Mouse (Mus musculus) adrenal gland, postnatal 36 days (tissue): ENCODE data around the gene Lhfp. TPM values are rescaled to one million over a fixed set of nuclear protein-coding genes. Genes with fewer than 3 reads are reported as not detected.

ENCODE experiments used
- DNase-seq, 2 experiments: peaks; one replicate each; pipeline ENCODE4 v3.0.0; 2021; ENCODE audit warnings: mixed read lengths in 1 of 2
- long read RNA-seq, 2 experiments: library from polyadenylated mRNA; stranded (forward); transcript quantifications; one replicate each; pipeline ENCODE4 v2.0.0; 2021; ENCODE audit warnings: borderline sequencing depth in 2 of 2
- total RNA-seq, 2 experiments: library from RNA; stranded (reverse); gene quantifications; 2 replicates each; pipeline ENCODE4 v1.2.3; 2021

Gene Lhfp
- total RNA-seq: 10 to 100 TPM; 24.2 to 38.2 TPM
- long read RNA-seq, experiment 1, transcript Lhfp-201 (4 exons, 2,108 nt): major isoform, 42 of 44 reads
- long read RNA-seq, experiment 1, partial matches to known transcripts: 2 of 44 reads
- long read RNA-seq, experiment 1, other reads (novel, unspliced or antisense): 0 of 44 reads
- long read RNA-seq, experiment 2, transcript Lhfp-201 (4 exons, 2,108 nt): major isoform, 19 of 21 reads
- long read RNA-seq, experiment 2, partial matches to known transcripts: 1 of 21 reads
- long read RNA-seq, experiment 2, other reads (novel, unspliced or antisense): 0 of 21 reads

- DNase-seq: peak; percentile 73 to 78
Observed at GRCm38 (mm10) chr3:53041411-53042239, at the start of gene Lhfp. TSS of gene Lhfp (plus strand) at chr3:53041528.

DNA sequence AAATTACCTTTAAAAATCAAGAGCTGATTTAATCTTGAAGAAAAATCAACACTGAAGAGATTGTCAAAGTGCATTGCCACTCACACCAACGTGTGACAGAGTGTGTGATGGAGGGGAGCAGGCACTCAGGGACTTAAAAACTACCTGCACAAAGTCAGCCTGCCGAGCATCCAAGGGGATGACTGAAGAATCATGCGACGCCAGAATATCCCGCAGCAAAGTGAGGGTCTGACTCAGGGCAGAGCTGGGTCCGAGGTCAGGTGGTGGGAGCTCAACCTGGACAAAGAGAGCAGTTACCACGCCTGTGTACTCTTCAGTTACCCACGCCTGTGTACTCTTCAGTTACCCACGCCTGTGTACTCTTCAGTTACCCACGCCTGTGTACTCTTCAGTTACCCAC is 48.0 kb upstream of the Lhfp start:
- no peak for DNase-seq

- no peak for DNase-seq
Observed at GRCm38 (mm10) chr3:52994666-52995065, 46.7 kb upstream of the Lhfp start.

GRCm38 (mm10) chr3:52996635-52997034 is 44.7 kb upstream of the Lhfp start:
- DNase-seq: no peak

GRCm38 (mm10) chr3:52997381-52997780 is 43.9 kb upstream of the Lhfp start:
- no peak for DNase-seq

DNA sequence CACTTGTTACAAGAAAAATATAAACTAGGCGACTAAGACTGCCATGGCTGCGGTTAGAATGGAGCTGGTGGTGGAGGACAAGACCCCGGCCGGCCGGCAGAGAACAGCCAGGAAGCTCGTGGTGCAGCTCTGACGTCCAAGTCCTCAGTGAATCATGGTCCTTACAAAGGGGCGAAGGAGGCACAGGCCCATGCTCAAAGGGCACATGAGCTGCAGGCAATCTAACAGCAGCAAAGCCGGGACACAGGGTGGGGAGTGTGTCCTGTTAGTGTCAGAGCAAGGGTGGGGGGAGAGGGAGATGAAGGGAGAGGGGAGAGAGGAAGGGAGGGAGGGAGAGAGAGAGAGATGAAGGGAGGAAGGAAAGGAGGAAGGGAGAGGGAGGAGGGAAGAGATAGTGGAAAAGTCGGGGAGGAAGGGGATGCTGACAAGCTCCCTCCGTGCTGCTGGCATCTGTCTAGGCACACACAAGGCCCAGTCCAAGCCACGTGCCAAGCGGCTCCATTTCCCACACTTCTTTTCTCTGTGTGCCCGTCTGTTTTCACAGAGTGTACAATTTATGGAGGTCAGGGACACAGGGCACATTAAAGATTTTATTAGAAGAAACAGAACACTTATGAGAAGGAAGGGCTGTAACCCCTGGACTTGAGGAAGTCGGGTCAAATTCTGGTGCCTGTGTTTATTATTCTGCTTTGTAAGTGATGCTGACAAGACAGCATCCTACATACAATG is 42.1 kb upstream of the Lhfp start:
- no peak for DNase-seq

- DNase-seq: peak; percentile 15
Observed at GRCm38 (mm10) chr3:52999996-53000395, 41.3 kb upstream of the Lhfp start.

GRCm38 (mm10) chr3:53002076-53002475 is 39.3 kb upstream of the Lhfp start:
- no peak for DNase-seq

GRCm38 (mm10) chr3:53004406-53005114 is 36.8 kb upstream of the Lhfp start:
- peak; percentile 13 to 18 for DNase-seq

DNA sequence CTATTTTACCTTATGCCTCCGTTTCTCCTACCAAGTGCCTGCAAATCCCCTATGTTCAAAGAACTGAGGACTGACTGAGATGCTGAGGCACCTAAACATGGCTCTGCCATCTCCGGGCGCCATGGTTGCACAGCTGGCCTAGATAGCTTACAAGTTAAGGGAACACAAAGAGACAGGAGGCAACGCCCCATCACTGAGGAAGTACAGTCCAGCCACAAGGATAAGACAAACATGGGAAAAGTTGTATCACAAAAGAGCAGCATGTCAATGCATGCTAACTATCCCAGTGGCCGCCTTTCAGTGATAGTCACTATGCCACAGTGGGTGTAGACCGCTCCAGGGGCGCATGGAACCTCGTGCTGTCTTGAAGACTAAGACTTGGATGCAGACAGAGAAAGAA is 33.9 kb upstream of the Lhfp start:
- no peak for DNase-seq

DNA sequence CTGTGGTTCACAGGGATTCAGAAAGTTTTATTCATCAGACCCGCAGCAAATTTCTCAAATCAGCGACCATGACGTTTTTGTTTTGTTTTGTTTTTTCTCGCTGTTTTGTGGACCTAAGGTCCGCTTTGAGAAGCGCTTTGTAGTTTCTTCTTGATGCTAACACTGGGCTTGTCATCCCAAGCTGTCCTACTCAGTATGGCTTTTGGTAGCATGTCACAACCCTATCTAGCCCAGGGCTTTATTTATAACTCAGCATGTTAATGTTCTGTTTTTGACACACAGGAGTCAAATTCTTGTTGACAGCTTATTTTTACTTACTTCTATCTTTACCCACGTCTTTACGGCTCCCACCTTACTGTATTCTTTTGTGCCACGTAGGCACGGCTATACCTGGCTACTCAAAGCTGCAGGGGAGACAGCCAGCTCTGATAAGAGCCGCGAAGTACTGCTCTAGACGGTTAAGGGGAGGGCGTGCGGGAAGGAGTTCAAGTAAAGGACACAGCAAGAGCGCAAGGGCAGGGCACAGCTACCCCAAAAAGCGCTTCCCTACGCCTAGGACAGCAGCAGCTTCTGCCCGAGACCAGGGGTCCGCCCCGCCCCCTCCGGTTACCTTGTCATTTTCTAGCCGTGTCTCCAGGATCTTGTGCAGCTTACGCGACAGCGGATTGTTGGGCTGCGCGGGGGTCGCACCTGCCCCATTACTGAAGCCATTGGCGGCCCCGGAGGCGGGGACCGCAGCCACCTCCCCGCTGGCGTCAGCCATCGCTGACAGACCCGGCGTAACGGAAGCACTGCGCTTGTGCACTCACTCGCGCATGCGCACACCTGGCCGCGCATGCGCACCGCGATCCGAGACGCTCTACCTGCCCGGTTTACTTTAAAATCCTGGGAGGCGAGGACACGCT is 24.6 kb upstream of the Lhfp start, which contains the start of gene Cog6:
Cog6 (minus strand) TSS at position 802 of the 905 bp plus-strand sequence.
- peak; percentile 81 to 84 for DNase-seq

DNA sequence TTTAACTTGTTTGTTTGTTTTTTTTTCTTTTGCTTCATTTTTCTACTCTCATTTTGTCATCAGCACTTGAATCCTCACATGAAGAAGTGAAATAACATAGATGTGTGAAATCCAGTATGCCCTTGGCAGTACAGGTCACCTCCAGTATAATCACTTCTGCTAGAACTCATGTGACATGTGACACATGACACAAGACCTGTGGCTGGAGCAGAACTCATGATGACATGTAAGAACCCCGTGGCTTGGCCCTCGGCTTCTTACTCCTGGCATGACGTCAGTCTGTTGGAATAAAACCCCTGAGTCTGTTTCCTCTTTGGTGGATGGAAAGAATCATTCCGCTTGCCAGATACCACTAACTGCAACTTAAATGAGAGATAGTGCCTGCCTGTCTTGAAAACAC is 14.0 kb upstream of the Lhfp start:
- DNase-seq: no peak

GRCm38 (mm10) chr3:53029046-53029445 is 12.3 kb upstream of the Lhfp start:
- peak; percentile 78 to 84 for DNase-seq

- no peak for DNase-seq
Observed at GRCm38 (mm10) chr3:53031586-53031985, 9.7 kb upstream of the Lhfp start.

DNA sequence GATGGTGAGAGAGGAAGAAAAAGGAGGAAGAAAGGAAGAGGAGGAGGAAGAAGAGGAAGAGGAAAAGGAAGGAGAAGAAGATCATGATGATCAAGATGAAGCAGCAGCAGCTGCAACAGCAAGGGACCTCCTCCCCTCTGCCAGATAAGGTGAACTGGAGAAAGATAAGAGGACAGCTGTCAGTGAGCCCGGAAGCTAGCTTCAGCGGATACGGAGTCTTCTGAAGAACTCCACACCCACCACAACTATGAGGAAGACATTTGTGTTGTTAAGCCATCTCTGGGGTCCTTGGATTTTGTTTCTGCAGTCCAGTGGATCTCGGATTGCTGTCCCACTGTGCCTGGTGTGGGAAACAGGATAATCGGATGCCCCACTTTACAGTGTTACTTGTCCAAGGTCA is 8.9 kb upstream of the Lhfp start:
- no peak for DNase-seq

- peak in 1 of 2 experiments; percentile 12 for DNase-seq
Observed at GRCm38 (mm10) chr3:53033448-53033847, 7.9 kb upstream of the Lhfp start.

GRCm38 (mm10) chr3:53036076-53036475 is 5.3 kb upstream of the Lhfp start:
- no peak for DNase-seq

DNA sequence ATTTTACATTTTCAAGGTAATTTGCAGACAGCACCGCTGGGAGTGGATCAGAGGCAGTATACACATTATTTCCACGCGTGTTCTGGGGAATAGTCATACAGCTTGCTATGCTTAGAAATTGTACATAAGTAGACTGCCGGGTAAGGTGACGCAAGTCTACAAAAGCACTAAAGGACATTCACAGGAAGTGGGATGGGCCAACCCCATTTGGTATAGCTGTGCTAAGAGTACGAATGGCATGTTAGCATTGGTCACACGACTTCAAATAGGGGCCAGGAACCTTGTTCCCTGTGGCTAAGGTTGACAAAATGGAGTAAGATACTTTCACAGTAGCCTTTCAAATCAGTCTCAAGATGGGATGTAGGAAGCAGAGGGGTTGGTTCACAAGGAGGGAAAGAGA is 4.4 kb upstream of the Lhfp start:
- no peak for DNase-seq

GRCm38 (mm10) chr3:53038913-53039312 is 2.4 kb upstream of the Lhfp start:
- DNase-seq: no peak

DNA sequence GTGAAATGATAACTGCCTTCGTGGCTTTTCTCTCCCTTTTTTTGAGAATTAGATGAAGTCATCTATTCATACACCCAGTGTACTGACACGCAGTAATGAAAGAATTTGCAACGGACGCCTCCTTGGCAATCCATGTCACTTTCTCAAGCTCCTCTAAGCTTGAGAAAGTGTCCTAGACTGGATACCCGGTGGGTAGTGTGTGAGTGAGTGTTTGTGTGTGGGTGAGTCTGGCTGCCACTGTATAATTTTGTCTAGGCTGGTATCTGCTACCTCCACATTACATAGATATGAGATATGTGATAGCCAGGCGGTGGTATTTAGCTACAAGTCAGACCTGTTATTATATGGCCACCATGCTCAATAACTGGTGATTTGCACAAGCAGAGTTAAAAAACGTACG is 1.6 kb upstream of the Lhfp start:
- no peak for DNase-seq
